Mouse (Mus musculus) myocyte (in vitro differentiated cells): ENCODE measurements around the gene Clmn.

Experiments
- CEBPB ChIP-seq: IDR thresholded peaks from 2 replicates; pipeline ENCODE4 v1.6.1; 2011; ENCODE audit warnings: mild to moderate bottlenecking, moderate library complexity; ENCODE audit not compliant: poor library complexity, insufficient read depth, severe bottlenecking
- E2F4 ChIP-seq: IDR thresholded peaks from one replicate; pipeline ENCODE4 v1.6.1; 2011; ENCODE audit warnings: mild to moderate bottlenecking, control low read depth, moderate library complexity; ENCODE audit not compliant: insufficient read depth
- MAX ChIP-seq: IDR thresholded peaks from one replicate; pipeline ENCODE4 v1.6.1; 2011; ENCODE audit warnings: low read depth, mild to moderate bottlenecking, control low read depth
- MYOD1 ChIP-seq, 3 experiments: IDR thresholded peaks; one replicate each; pipeline ENCODE4 v1.6.1; 2011; ENCODE audit warnings: control low read depth in 2 of 3, low read depth in 2 of 3, mild to moderate bottlenecking in 2 of 3, moderate library complexity in 1 of 3; ENCODE audit not compliant: insufficient read length in 2 of 3, control insufficient read depth in 1 of 3
- MYOG ChIP-seq, 3 experiments: IDR thresholded peaks; one replicate each; pipeline ENCODE4 v1.6.1; 2011; ENCODE audit warnings: control low read depth in 2 of 3, low read depth in 2 of 3, mild to moderate bottlenecking in 2 of 3; ENCODE audit not compliant: insufficient read length in 2 of 3, control insufficient read depth in 1 of 3, insufficient read depth in 1 of 3
- POLR2A ChIP-seq: IDR thresholded peaks from one replicate; pipeline ENCODE4 v1.6.1; 2011; ENCODE audit warnings: low read depth, mild to moderate bottlenecking, control low read depth, moderate library complexity; ENCODE audit not compliant: insufficient read length
- POLR2AphosphoS2 ChIP-seq: IDR thresholded peaks from one replicate; pipeline ENCODE4 v1.6.1; 2011; ENCODE audit warnings: low read depth, control low read depth; ENCODE audit not compliant: insufficient read length
- REST ChIP-seq: IDR thresholded peaks from one replicate; pipeline ENCODE4 v1.6.1; 2011; ENCODE audit warnings: mild to moderate bottlenecking, control low read depth, moderate library complexity; ENCODE audit not compliant: insufficient read depth, insufficient read length
- SRF ChIP-seq: IDR thresholded peaks from one replicate; pipeline ENCODE4 v1.6.1; 2011; ENCODE audit warnings: low read depth; ENCODE audit not compliant: control insufficient read depth, insufficient read length
- TCF12 ChIP-seq: IDR thresholded peaks from one replicate; pipeline ENCODE4 v1.6.1; 2011; ENCODE audit warnings: mild to moderate bottlenecking, control low read depth; ENCODE audit not compliant: poor library complexity, insufficient read depth, severe bottlenecking
- TCF3 ChIP-seq: IDR thresholded peaks from one replicate; pipeline ENCODE4 v1.6.1; 2011; ENCODE audit warnings: low read depth, control low read depth; ENCODE audit not compliant: insufficient read length
- USF1 ChIP-seq: IDR thresholded peaks from one replicate; pipeline ENCODE4 v1.6.1; 2011; ENCODE audit warnings: low read depth, mild to moderate bottlenecking, control low read depth, moderate library complexity

DNA sequence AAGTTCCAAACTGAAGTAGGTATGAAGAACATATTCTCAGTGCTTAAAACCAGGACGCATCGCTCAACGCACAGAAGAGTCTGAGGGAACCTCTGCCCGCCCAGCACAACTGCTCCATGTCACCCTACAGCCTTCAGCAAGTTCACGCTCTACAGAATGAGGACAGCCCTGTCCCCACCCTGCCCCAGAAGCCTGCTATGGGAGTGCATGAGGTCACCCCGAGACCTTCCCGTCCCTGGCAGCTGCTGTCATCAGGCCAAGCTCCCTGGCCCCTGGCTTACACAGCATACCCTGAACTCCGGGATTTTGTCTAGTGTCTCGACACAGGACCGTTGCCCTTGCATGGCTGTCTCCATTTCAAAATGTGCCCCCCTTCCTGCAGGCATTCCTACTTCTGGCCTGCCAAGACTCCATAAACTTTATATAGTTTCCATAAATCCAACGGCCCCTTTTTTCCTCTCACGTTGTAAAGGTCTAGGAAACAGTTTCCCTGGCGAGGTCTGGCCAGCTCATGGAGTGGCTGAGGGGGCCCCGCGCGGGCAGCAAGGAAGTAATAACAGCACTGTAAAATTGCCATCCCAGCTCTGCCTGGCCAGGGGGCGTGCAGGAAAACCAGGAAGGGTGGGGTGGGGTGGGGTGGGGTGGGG is 56.3 kb downstream of the Clmn start:
- no peak for TF ChIP-seq POLR2A
- no peak for TF ChIP-seq E2F4
- TF ChIP-seq POLR2AphosphoS2 = no peak
- no peak for TF ChIP-seq TCF3
- TF ChIP-seq CEBPB = no peak
- TF ChIP-seq MAX = no peak
- TF ChIP-seq USF1 = no peak
- no peak for TF ChIP-seq MYOG (IDR thresholded peaks at IDR 0.05; ENCODE audit: control insufficient read depth in 1 of 3, insufficient read depth in 1 of 3, insufficient read length in 2 of 3, low read depth in 2 of 3)
- TF ChIP-seq TCF12 = no peak
- no peak for TF ChIP-seq MYOD1 (IDR thresholded peaks at IDR 0.05; ENCODE audit: control insufficient read depth in 1 of 3, insufficient read length in 2 of 3, low read depth in 2 of 3)
- TF ChIP-seq SRF = no peak
- TF ChIP-seq REST = no peak
